ENCODE assay signal across 18 mouse cellular contexts in the genomic region with DNA sequence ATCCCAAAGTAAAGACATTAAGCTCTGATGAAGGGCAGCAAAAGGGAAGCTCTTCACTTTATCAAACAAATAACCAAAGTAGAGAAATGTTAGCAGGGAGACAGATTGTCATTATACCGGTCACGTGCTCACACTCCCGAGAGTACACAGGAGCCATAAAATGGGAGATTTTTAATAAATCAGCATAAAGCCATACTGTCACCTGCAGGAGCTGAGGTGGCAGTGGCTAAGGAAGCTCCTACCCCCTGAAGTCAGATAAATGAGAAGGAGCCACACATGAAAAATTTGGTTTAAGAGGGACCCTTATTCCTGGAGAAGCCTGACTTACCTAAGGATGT.
"Had no signal": no experiment of that assay in that cellular context is flagged by ENCODE, and none has a peak within 500 bp of the region (broad histone marks: within the 10 kb centered on the region; RNA-seq: fewer than 3 reads in every experiment).

No protein-coding gene starts in this region.

- ATAC-seq: intestine, postnatal 0 days; midbrain, embryonic 16.5 days had no signal

- H3K27ac ChIP-seq: kidney, postnatal 0 days; layer of hippocampus, adult 2 months; liver, embryonic 13.5 days; midbrain, embryonic 12.5 days; stomach, embryonic 15.5 days had no signal

- H3K36me3 ChIP-seq: liver, embryonic 13.5 days; midbrain, embryonic 12.5 days; stomach, embryonic 15.5 days had no signal

- H3K27me3 ChIP-seq: liver, embryonic 13.5 days; midbrain, embryonic 12.5 days; stomach, embryonic 15.5 days had no signal

- H3K4me1 ChIP-seq: liver, embryonic 13.5 days; midbrain, embryonic 12.5 days; stomach, embryonic 15.5 days had no signal

- H3K9ac ChIP-seq: liver, embryonic 13.5 days; midbrain, embryonic 12.5 days; stomach, embryonic 15.5 days had no signal

- H3K4me3 ChIP-seq: layer of hippocampus, adult 2 months; liver, embryonic 13.5 days; midbrain, embryonic 12.5 days; myocyte; stomach, embryonic 15.5 days had no signal

- DNase-seq: kidney, adult 2 months; kidney, postnatal 25 days; layer of hippocampus, adult 9-11 months; liver, embryonic 13.5 days; lung, adult 2 months; lung, postnatal 14 days; lung, postnatal 4 days; right cerebral cortex, adult 18-20 months; right cerebral cortex, postnatal 14 days; right cerebral cortex, postnatal 4 days; thymus, postnatal 25 days had no signal

- H3K4me2 ChIP-seq: liver, embryonic 13.5 days; midbrain, embryonic 12.5 days; stomach, embryonic 15.5 days had no signal

- H3K9me3 ChIP-seq: liver, embryonic 13.5 days; midbrain, embryonic 12.5 days; stomach, embryonic 15.5 days had no signal
